Mouse (Mus musculus): ENCODE data around the gene Golga1.

Golga1 gene

GRCm38 (mm10) chr2:39006149-39006730, 59.1 kb downstream of the Golga1 start:
- DNase-seq (ENCODE audit: low spot score), result no peak

DNA sequence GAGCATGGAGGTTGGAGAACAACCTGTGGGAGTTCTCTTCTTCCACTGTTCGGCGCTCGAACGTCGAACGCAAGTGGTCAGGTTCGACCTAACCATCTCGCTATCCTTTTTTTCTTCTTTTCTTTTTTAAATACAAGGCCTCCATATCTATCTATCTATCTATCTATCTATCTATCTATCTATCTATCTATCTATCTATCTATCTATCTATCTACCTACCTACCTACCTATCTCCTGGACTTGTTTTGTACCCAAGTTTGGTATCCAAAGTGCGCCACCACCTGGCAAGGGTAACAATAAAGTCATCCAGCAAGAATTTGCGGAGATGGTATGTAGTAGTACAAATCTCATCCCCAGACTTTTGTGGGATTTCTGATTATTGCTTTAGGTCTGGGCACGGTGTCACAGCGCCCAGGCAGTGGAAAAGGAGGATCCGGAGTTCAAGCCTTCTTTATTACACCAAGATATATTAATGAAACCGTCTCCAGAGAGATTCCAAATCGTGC, 59.7 kb downstream of the Golga1 start, which contains the start of gene Rpl35:
Gene Rpl35, minus strand, starts transcription at position 51 of the 506 bp plus-strand sequence.
- DNase-seq (ENCODE audit: low spot score), result no peak

- DNase-seq (ENCODE audit: low spot score), result peak; percentile 88
These were observed 60.4 kb downstream of the Golga1 start, which contains the start of gene Arpc5l for GRCm38 (mm10) chr2:39004880-39005435. TSS of gene Arpc5l (plus strand) at chr2:39005348.

- peak; percentile 71 for DNase-seq (ENCODE audit: low spot score)
These were observed 61.0 kb downstream of the Golga1 start for GRCm38 (mm10) chr2:39004372-39004771.

GRCm38 (mm10) chr2:39003512-39003911, 61.8 kb downstream of the Golga1 start:
- DNase-seq (ENCODE audit: low spot score), result no peak

GRCm38 (mm10) chr2:39003106-39003505, 62.2 kb downstream of the Golga1 start:
- DNase-seq (ENCODE audit: low spot score), result no peak

DNA sequence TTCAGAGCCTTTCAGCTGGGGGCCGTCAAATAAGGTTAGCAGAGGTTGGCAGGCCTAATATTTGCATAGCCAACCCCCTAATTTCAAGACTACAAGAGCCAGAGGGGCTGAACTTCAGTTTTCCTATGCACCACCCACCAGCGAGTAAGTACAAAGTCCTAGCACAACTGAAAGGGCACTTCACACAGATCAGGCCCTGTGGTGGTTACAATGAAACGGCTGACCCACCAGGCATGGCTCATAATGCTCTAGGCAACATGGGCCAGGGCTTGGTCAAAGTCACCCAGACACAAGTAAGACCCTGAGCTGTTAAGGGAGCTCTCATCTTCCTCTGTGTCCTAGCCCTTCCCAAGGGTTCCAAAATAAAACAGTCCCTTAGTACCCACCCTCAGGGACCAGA, 63.5 kb downstream of the Golga1 start:
- no peak for DNase-seq (ENCODE audit: low spot score)

DNA sequence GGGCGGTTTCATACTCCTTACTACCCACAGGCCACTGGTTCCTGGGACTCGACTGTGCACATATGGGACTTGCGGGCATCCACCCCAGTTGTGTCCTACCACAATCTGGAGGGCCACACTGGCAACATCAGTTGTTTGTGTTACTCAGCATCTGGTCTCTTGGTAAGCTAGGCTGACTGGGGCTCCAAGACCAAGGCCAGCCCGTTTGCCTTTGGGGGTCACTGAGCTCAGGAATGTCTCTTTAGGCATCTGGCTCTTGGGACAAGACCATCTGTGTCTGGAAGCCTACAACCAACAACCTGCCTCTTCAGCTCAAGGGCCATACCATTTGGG, 64.8 kb downstream of the Golga1 start:
- DNase-seq (ENCODE audit: low spot score), result no peak

DNA sequence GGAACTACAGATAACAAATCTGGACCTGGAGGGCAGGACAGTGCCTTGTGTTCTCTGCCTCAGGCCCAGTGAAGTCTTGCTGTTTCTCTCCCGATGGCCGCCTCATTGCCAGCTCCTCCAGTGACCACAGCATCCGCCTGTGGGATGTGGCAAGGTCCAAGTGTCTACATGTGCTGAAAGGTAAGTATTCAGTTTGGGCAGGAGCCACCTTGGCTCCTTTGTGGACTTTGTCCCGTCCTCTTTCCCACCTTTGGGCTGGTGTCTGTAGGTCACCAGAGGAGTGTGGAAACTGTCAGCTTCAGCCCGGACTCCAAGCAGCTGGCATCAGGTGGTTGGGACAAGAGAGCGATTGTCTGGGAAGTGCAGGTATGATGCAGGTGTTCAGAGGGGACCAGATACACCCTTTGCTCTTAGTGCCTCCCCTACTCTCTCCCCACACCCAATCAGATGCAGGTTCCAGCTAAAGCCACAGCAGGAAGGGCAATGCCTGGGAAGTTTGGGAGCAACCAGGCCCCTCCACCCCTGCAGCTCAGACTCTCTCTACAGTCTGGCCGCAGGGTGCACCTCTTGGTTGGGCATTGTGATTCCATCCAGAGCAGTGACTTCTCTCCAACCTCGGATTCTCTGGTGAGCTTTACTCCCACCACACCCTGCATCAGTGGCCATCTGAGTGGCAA, 65.3 kb downstream of the Golga1 start:
- DNase-seq (ENCODE audit: low spot score), result no peak

GRCm38 (mm10) chr2:38999381-38999780, 66.0 kb downstream of the Golga1 start:
- DNase-seq (ENCODE audit: low spot score), result no peak

DNA sequence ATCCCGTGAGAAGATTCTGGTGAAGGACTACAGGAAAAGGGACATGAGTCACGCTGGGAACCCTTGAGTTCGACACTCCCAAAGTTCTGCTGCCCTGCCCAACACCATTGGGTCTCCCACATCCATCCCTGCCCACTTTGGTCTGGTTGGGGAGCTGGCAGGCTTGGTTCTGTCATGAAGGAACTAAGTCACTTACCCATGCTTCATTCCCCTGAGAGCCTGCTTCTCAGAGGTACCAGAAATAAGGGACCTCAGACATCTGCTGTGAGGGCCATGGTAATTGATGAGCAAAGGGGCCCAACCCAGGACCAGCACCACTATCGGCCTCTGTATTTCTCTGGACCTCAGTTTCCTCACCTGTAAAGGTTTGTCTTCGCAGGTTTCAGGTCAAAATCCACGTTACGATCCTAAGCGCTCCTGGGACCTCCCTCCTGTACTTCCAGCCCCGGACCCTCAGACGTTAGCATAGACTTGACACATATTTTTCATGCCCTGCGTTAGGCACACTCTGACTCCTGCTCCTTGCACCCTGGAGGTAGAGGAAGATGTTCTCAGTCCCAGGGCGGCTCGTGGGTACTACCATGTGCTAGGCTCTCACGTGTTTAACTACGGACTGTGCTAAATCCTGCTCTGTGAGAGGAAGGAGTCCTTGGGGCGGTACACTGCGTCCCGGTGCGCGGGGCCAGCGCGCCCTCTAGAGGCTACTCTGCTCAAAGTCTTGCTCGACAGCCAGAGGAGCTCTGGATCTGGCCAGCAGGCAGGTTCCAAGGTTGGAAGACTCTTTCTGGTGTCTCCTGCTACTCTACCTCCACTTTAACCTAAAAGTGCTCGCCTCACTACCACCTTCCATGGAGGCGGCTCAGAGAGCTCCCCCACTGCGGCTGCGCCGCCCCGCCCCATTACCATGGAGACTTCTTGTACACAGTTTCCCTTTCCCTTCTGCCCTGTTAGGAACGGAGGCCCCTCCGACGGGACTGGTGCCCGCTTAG, 67.7 kb downstream of the Golga1 start, which contains the start of gene Wdr38:
Gene Wdr38, plus strand, starts transcription at position 91 of the 989 bp plus-strand sequence.
- DNase-seq (ENCODE audit: low spot score), result peak; percentile 83

DNA sequence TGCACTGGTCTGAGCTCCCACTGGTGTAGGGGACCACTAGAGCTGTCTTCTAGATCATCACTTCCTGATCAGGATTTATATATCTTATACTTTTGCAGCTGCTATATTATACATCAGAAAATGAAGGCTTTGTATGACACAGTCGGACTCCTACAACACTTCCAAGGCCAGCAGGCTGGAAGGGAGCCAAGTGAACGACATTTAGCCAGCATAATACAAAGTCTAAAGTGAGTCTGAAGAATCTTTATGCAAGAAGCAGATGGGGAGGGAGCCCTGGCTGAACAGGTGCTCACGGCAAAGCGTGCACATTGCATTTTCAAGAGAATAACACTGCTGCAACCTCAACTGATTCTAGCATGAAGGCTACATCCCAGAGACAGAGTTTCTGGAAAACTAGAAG, 72.9 kb downstream of the Golga1 start:
- DNase-seq (ENCODE audit: low spot score), result no peak

GRCm38 (mm10) chr2:38992004-38992403, 73.3 kb downstream of the Golga1 start:
- DNase-seq (ENCODE audit: low spot score), result no peak

GRCm38 (mm10) chr2:38988929-38989328, 76.4 kb downstream of the Golga1 start:
- no peak for DNase-seq (ENCODE audit: low spot score)

DNA sequence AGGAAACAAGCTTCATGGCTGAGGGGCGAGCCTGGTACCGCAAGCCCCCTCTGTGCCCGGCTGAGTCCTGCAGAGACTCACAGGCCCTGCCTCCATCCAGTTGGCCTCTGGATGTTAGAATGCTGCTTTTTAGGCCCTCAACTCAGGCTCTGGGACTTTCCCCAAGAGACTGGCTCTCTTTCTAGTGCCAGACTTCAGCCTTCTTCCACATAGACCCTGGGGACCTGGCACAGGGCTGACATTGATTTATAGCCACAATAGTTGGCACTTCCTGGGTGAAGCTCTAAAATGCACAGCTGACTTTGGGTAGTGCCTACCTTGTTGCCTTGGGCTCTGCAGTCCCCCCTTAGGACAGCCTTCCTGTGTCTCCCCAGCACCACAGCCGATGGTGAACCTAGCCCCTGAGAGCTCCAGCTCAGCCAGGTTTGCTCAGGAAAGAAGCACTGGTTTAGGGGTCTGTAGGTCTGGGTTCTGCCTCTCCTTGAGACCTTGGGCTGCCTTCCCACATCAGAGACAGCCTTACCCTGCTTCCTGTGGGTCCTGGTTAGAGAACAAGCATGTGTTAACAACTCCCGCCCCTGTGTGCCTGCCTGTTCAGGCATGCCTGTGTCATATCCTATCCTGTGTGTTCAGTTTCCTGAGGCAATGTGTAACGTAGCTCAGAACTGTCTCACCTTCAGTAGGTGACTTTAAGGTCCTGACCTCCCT, 77.4 kb downstream of the Golga1 start:
- DNase-seq (ENCODE audit: low spot score), result no peak

- DNase-seq (ENCODE audit: low spot score), result no peak
These were observed 78.0 kb downstream of the Golga1 start for GRCm38 (mm10) chr2:38987371-38987770.

DNA sequence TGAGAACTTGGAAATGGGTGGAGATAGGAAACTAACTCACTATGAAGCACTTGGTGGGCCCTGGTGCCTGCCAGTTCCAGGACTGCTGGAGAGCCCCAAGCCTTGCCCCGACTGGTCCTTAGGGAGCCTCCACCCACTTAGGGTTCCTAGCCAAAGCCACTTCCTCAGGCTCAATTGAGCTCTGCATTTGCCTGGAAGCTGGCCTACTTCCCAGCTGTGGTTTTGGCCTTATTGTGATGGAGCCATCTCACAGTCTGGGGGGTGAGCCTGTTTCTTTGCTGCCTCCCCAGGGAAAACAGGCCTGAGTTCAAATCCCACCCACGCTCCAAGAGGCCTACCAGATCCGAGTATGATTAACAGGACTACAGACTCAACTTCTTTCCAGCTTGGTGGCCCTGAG, 78.8 kb downstream of the Golga1 start:
- DNase-seq (ENCODE audit: low spot score), result no peak

- no peak for DNase-seq (ENCODE audit: low spot score)
These were observed 81.9 kb downstream of the Golga1 start for GRCm38 (mm10) chr2:38983456-38983855.

GRCm38 (mm10) chr2:38977837-38978236, 87.5 kb downstream of the Golga1 start:
- no peak for DNase-seq (ENCODE audit: low spot score)

DNA sequence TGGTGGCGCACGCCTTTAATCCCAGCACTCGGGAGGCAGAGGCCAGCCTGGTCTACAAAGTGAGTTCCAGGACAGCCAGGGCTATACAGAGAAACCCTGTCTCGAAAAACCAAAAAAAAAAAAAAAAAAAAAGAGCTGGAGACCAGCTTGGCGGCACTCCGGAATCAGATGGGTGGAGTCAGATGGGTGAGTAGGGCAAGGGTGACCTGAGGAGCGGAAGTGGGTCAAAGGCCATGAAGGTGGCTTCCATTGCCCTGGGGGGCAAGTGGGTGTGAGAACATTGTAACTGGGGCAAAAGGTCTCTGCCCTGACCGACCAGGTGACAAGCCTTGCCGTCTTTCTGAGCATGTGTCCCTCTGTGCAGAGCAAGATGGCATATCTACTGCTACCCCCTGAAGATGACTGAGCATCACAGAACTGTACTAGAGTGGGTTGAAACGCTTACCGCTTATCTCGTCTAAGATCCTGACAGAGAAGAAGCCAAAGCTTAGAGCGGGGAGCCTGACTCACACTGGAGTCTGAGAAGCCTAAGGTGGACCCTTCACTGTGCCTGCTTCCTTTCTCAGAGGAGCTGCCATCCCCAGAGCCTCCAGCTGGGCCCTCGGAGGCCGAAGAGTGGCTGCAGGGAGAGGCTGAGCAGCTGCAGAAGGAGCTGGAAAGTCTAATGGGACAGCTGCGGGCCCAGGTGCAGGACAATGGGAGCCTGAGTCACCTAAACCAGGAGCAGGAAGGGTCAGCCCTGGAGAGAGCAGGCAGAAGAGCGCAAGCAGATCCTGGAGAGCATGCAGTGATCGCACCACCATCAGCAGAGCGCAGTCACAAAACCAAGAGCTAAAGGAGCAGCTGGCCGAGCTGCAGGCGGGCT, 89.2 kb downstream of the Golga1 start:
- no peak for DNase-seq (ENCODE audit: low spot score)
